In genomic region chr1:162276011-162276410, GRCm38 (mm10) we compare ENCODE assay signal across 8 mouse cellular contexts.
A peak's percentile ranks its signal among the peaks of the same experiment; 100 is the strongest.
DNase-seq lines count a peak whose midpoint lies in the region.

No protein-coding gene starts in this region.

- DNase-seq in gastrocnemius, adult 18-20 months (ENCODE audit: low spot score), result peak; percentile 12
- no peak for DNase-seq in gastrocnemius, postnatal 4 days (ENCODE audit: low spot score in 2 of 2)
- DNase-seq in right cerebral cortex, postnatal 14 days, result peak; percentile 14
- no peak for DNase-seq in right cerebral cortex, adult 2 months (ENCODE audit: low spot score in 2 of 2)
- peak; percentile 55 for DNase-seq in heart, postnatal 4 days
- DNase-seq in lung, postnatal 4 days, result peak; percentile 55 to 62
- DNase-seq in thymus, postnatal 4 days, result no peak
- DNase-seq in thymus, postnatal 14 days, result no peak

Comparison
In these comparisons a context has a peak if more than half of its experiments do, and no peak if none do; other contexts are left out.
1. DNase-seq: peak in gastrocnemius, adult 18-20 months (single experiment), right cerebral cortex, postnatal 14 days (single experiment), heart, postnatal 4 days (single experiment) and lung, postnatal 4 days (2 of 2); none in gastrocnemius, postnatal 4 days (0 of 2), right cerebral cortex, adult 2 months (0 of 2), thymus, postnatal 4 days (single experiment) and thymus, postnatal 14 days (single experiment).